Mouse (Mus musculus): ENCODE data around the gene Fxyd4. TPM values are rescaled to one million over a fixed set of nuclear protein-coding genes. Genes with fewer than 3 reads are reported as not detected.

Gene Fxyd4
- polyA plus RNA-seq, 1 experiment from 2014 or later = 81.2 TPM

- Histone ChIP-seq H3K36me3 (no peaks in the 10 kb centered on the region), H3K4me3 (replicated peaks) (no peak overlapping the region), H3K4me2 (no peak overlapping the region), H3K27me3 (no peaks in the 10 kb centered on the region), H3K9me3 (replicated peaks) (no peaks in the 10 kb centered on the region), H3K9ac (no peak overlapping the region), H3K27ac (no peak overlapping the region), H3K4me1 (peaks cover 13% of the 10 kb centered on the region)
- 71% methylated on average over 9 of the region's 9 CpGs for WGBS
- ATAC-seq (replicated peaks; ENCODE audit: low FRiP score) = no peak
Observed at GRCm38 (mm10) chr6:117901510-117902402, 35.7 kb downstream of the Fxyd4 start.

- ATAC-seq (replicated peaks; ENCODE audit: low FRiP score) = no peak
- H3K27me3 ChIP-seq = no peaks in the 10 kb centered on the region
Observed at GRCm38 (mm10) chr6:117900126-117901080, 37.1 kb downstream of the Fxyd4 start, which contains the start of gene Hnrnpf. Gene Hnrnpf (plus strand): TSS chr6:117900324.

GRCm38 (mm10) chr6:117897800-117898199, 39.7 kb downstream of the Fxyd4 start:
- no peak for ATAC-seq (replicated peaks; ENCODE audit: low FRiP score)
- Histone ChIP-seq H3K9ac (no peak overlapping the region), H3K4me3 (replicated peaks) (no peak overlapping the region), H3K27me3 (no peaks in the 10 kb centered on the region), H3K9me3 (replicated peaks) (no peaks in the 10 kb centered on the region), H3K27ac (no peak overlapping the region), H3K4me2 (no peak overlapping the region), H3K4me1 (peaks cover 9% of the 10 kb centered on the region), H3K36me3 (no peaks in the 10 kb centered on the region)
- WGBS = 66% methylated on average over 5 of the region's 5 CpGs

More at GRCm38 (mm10) chr6:117900126-117901080, 37.1 kb downstream of the Fxyd4 start, which contains the start of gene Hnrnpf:
- Histone ChIP-seq H3K4me2 (no peak within 1 kb of the TSS), H3K4me3 (replicated peaks) (no peak within 1 kb of the TSS), H3K4me1 (peaks cover 10% of the 10 kb centered on the region), H3K9ac (no peak within 1 kb of the TSS), H3K9me3 (replicated peaks) (no peaks in the 10 kb centered on the region), H3K27ac (peak within 1 kb of the TSS; percentile 27; the same call in 1 of the 2 replicates), H3K36me3 (no peaks in the 10 kb centered on the region)
- 65% methylated on average over 17 of the region's 17 CpGs for WGBS

GRCm38 (mm10) chr6:117893435-117893834, 44.1 kb downstream of the Fxyd4 start:
- Histone ChIP-seq H3K4me1 (no peaks in the 10 kb centered on the region), H3K27ac (no peak overlapping the region), H3K9ac (no peak overlapping the region), H3K4me2 (no peak overlapping the region), H3K27me3 (no peaks in the 10 kb centered on the region), H3K36me3 (no peaks in the 10 kb centered on the region), H3K4me3 (replicated peaks) (no peak overlapping the region), H3K9me3 (replicated peaks) (no peaks in the 10 kb centered on the region)
- 90% methylated on average over 2 of the region's 2 CpGs for WGBS
- no peak for ATAC-seq (replicated peaks; ENCODE audit: low FRiP score)

GRCm38 (mm10) chr6:117892386-117892785, 45.1 kb downstream of the Fxyd4 start:
- Histone ChIP-seq H3K27me3 (no peaks in the 10 kb centered on the region), H3K4me3 (replicated peaks) (no peak overlapping the region), H3K27ac (no peak overlapping the region), H3K4me1 (no peaks in the 10 kb centered on the region), H3K9me3 (replicated peaks) (no peaks in the 10 kb centered on the region), H3K4me2 (no peak overlapping the region), H3K9ac (no peak overlapping the region), H3K36me3 (no peaks in the 10 kb centered on the region)
- ATAC-seq (replicated peaks; ENCODE audit: low FRiP score) = no peak
- 69% methylated on average over 3 of the region's 3 CpGs for WGBS

- Histone ChIP-seq H3K27ac (no peak overlapping the region), H3K36me3 (no peaks in the 10 kb centered on the region), H3K9ac (no peak overlapping the region), H3K4me3 (replicated peaks) (no peak overlapping the region), H3K27me3 (no peaks in the 10 kb centered on the region), H3K4me2 (no peak overlapping the region), H3K9me3 (replicated peaks) (no peaks in the 10 kb centered on the region), H3K4me1 (no peaks in the 10 kb centered on the region)
- 68% methylated on average over 14 of the region's 14 CpGs for WGBS
- no peak for ATAC-seq (replicated peaks; ENCODE audit: low FRiP score)
Observed at GRCm38 (mm10) chr6:117891369-117892160, 45.9 kb downstream of the Fxyd4 start.

GRCm38 (mm10) chr6:117890257-117890656, 47.2 kb downstream of the Fxyd4 start:
- H3K27me3 ChIP-seq = no peaks in the 10 kb centered on the region
- H3K9me3 ChIP-seq (replicated peaks) = no peaks in the 10 kb centered on the region
- H3K36me3 ChIP-seq = no peaks in the 10 kb centered on the region
- no peak overlapping the region for H3K4me2 ChIP-seq
- H3K27ac ChIP-seq = no peak overlapping the region
- 72% methylated on average over 6 of the region's 6 CpGs for WGBS
- no peaks in the 10 kb centered on the region for H3K4me1 ChIP-seq
- no peak for ATAC-seq (replicated peaks; ENCODE audit: low FRiP score)
- H3K9ac ChIP-seq = no peak overlapping the region
- no peak overlapping the region for H3K4me3 ChIP-seq (replicated peaks)

- 69% methylated on average over 2 of the region's 2 CpGs for WGBS
- Histone ChIP-seq H3K27ac (no peak overlapping the region), H3K4me3 (replicated peaks) (no peak overlapping the region), H3K4me1 (no peaks in the 10 kb centered on the region), H3K27me3 (no peaks in the 10 kb centered on the region), H3K9me3 (replicated peaks) (no peaks in the 10 kb centered on the region), H3K36me3 (no peaks in the 10 kb centered on the region), H3K9ac (no peak overlapping the region), H3K4me2 (no peak overlapping the region)
- 0 out of 2 replicates have a peak, but pooled peaks have one; percentile 43 for ATAC-seq (replicated peaks; ENCODE audit: low FRiP score)
Observed at GRCm38 (mm10) chr6:117888642-117889096, 48.8 kb downstream of the Fxyd4 start.

GRCm38 (mm10) chr6:117888032-117888431, 49.5 kb downstream of the Fxyd4 start:
- Histone ChIP-seq H3K4me2 (no peak overlapping the region), H3K27ac (no peak overlapping the region), H3K27me3 (no peaks in the 10 kb centered on the region), H3K9ac (no peak overlapping the region), H3K9me3 (replicated peaks) (no peaks in the 10 kb centered on the region), H3K4me3 (replicated peaks) (no peak overlapping the region), H3K4me1 (no peaks in the 10 kb centered on the region), H3K36me3 (no peaks in the 10 kb centered on the region)
- ATAC-seq (replicated peaks; ENCODE audit: low FRiP score) = no peak
- 42% methylated on average over 1 of the region's 1 CpGs for WGBS

GRCm38 (mm10) chr6:117885943-117886342, 51.5 kb downstream of the Fxyd4 start:
- 80% methylated on average over 2 of the region's 2 CpGs for WGBS
- Histone ChIP-seq H3K4me3 (replicated peaks) (no peak overlapping the region), H3K9me3 (replicated peaks) (no peaks in the 10 kb centered on the region), H3K36me3 (no peaks in the 10 kb centered on the region), H3K27ac (no peak overlapping the region), H3K27me3 (no peaks in the 10 kb centered on the region), H3K4me2 (no peak overlapping the region), H3K4me1 (0 out of 2 replicates have a peak, but pooled peaks cover 3% of the 10 kb centered on the region), H3K9ac (no peak overlapping the region)
- no peak for ATAC-seq (replicated peaks; ENCODE audit: low FRiP score)
